Mouse (Mus musculus): Measurements from ENCODE around the gene Emc6. TPM values are rescaled to one million over a fixed set of nuclear protein-coding genes. Genes with fewer than 3 reads are reported as not detected.
A peak's percentile ranks its signal among the peaks of the same experiment; 100 is the strongest.

The Emc6 gene
- polyA plus RNA-seq, 1 experiment from 2014 or later: 117 TPM

DNA sequence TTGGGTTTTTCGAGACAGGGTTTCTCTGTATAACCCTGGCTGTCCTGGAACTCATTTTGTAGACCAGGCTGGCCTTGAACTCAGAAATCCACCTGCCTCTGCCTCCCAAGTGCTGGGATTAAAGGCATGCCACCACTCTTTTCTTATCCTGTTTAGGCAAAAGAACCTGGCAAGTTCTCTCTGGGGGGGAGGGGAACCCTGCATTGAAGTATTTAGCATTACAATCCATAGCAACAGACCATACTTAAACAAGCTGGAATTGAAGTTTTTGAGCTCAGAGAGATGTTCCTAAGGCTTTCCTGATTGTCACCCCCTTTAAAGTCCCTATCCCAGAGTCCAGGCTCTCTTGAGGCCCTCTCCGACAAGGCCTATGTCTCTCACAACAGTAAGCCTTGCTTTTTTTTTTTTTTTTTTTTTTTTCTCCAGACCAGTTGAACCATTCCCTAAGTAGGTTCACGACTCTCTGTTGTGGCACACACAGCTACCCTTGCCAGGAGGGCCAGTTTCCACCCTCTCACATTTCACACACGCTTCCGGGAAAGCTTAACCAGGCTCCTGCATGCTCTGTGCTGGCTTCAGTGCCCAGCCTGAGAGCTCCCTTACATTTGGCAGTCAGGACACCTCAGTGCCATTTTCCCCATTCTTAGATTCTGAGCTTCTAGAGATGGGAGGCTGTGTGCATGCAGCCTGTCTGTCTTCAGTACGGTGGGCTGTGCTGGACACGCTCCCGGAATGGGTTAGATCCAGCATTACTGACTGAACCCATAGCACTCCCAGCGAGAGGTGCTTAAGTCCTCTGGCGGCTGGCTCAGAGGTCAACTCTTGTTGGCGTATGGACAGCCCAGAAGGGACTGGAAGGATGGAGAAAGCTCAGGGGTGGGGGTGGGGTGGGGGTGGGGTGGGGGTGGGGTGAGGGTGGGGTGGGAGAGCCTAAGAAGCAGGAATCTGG is 30.5 kb downstream of the Emc6 start:
- 61% methylated on average over 11 of the region's 11 CpGs for WGBS
- H3K9ac ChIP-seq: no peak overlapping the region
- no peaks in the 10 kb centered on the region for H3K9me3 ChIP-seq
- no peaks in the 10 kb centered on the region for H3K4me1 ChIP-seq
- no peak for ATAC-seq (ENCODE audit: insufficient read depth, low FRiP score, low read depth)
- H3K4me3 ChIP-seq (replicated peaks): no peak overlapping the region
- no peaks in the 10 kb centered on the region for H3K36me3 ChIP-seq
- H3K27ac ChIP-seq: no peak overlapping the region
- no peak overlapping the region for H3K4me2 ChIP-seq
- H3K27me3 ChIP-seq (replicated peaks): no peaks in the 10 kb centered on the region

DNA sequence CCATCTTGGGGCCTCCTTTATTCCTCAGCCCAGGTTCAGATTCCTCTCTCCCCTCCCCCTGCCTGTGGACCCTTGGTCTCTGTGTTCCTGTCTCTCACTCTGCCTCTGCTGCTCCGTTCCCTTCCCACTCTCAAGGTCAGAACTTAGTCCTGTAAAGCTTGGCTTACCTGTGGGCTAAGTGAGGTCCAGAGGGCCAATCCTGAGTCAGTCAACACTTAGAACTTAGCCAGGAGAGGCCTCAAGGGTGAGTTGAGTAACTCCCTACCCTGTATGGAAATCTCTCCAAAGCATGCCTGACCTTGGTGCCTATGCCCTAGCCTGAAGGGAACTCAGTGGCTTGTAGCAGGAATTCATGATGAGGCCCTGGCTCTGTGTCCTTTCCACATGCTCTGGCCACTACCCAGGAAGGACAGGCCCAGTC is 32.6 kb downstream of the Emc6 start:
- Histone ChIP-seq H3K4me1 (no peaks in the 10 kb centered on the region), H3K9me3 (no peaks in the 10 kb centered on the region), H3K27ac (no peak overlapping the region), H3K4me3 (replicated peaks) (no peak overlapping the region), H3K27me3 (replicated peaks) (no peaks in the 10 kb centered on the region), H3K36me3 (no peaks in the 10 kb centered on the region), H3K9ac (no peak overlapping the region), H3K4me2 (no peak overlapping the region)
- no peak for ATAC-seq (ENCODE audit: insufficient read depth, low FRiP score, low read depth)
- WGBS: 58% methylated on average over 1 of the region's 1 CpGs

DNA sequence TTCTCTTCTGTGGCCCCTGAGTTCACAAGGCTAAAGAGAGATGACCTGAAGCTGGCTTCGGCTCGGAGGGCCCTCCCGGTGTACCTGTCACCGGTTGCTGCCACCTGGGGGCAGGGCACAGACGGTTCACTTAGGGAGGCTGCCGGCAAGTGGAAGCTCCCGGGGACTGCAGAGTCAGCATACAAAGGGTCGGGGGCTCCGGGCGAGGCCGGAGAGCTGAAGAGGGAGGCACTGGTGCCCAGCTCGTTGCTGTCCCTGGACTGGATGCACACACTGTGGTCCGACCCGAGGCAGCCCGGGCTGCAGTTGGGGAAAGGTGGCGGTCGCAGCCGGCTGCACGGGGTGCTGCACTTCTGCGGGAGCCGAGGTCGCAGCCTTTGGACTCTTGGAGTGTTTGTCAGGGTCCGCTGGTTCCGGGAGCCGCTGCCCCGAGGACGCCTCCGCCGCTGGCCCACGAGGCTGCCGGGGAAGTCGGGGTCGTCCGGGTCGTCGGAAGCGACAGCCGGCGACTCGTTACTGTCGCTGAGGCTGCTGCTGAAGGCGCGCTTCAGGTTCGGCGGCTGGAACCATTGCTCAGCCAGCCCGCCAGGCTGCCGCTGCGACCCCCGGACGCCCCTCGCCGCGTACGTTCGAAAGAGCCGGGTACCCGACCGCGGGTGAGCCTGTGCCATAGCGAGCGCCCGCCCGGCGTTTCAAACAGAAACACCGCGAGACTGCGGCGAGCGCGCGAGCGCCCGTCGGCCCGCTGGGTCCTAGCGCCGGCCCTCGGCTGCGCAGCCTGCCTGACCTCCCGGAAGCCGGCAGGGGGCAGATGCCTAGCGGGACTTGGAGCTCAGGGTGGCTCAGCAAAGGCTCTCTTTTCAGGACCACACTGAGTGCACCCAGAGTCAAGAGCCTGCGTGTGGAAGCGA is 39.0 kb downstream of the Emc6 start, which contains the start of gene Haspin:
TSS of gene Haspin (minus strand) at position 704 of the 911 bp plus-strand sequence.
- H3K4me1 ChIP-seq: peaks cover 18% of the 10 kb centered on the region; the same call in 1 of the 2 replicates
- no peak within 1 kb of the TSS for H3K27ac ChIP-seq
- peak within 1 kb of the TSS; percentile 89 for H3K4me3 ChIP-seq (replicated peaks)
- WGBS: under 1% methylated on average over 79 of the region's 84 CpGs
- H3K4me2 ChIP-seq: peak within 1 kb of the TSS; percentile 68
- no peaks in the 10 kb centered on the region for H3K9me3 ChIP-seq
- no peaks in the 10 kb centered on the region for H3K27me3 ChIP-seq (replicated peaks)
- peak within 1 kb of the TSS; percentile 67 for H3K9ac ChIP-seq
- peak; percentile 95 for ATAC-seq (ENCODE audit: insufficient read depth, low FRiP score, low read depth)
- 0 out of 2 replicates have a peak, but pooled peaks cover 3% of the 10 kb centered on the region for H3K36me3 ChIP-seq

DNA sequence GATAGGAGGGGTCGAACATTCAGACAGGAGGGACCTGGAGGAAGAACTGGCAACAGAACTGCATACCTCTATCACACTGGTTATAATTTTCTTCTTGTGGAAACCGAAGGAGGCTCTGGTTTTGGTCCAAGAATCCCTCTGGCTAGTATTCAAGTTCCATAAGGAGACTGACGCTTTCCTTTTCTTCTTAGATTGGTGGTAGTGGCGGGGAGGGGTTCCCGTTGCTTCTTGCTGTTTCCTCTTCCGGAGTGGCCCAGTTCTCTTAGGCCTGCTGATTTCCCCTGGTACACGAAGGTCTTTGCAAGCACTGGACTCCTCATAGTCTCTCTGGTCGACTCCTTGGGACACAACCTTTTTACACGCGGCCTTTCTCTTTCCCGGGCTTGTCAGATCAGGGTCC is 39.7 kb downstream of the Emc6 start:
- 18% methylated on average over 11 of the region's 11 CpGs for WGBS

DNA sequence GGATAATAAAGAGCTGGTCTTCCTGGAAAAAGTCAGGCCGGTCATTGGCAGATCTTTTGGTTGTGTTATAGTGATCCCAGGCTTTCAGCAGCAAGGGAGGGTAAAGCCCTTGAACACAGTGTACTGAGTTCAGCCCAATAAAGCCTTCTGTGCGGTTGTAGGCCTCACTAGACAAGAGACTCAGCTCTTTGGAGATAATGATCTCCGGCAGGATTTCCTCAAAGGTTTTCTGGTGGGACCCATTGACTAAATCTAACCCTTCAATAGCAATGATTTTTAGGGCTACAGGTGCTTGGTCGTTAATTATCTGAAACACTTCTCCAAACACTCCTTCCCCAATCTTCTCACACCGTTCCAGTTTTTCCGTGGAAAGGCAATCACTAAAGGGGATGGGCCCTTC is 40.2 kb downstream of the Emc6 start:
- Histone ChIP-seq H3K9ac (peak overlapping the region; percentile 67; the same call in 1 of the 2 replicates), H3K4me2 (peak overlapping the region; percentile 68), H3K4me3 (replicated peaks) (peak overlapping the region; percentile 89), H3K27ac (no peak overlapping the region), H3K4me1 (peaks cover 18% of the 10 kb centered on the region; the same call in 1 of the 2 replicates), H3K9me3 (no peaks in the 10 kb centered on the region), H3K27me3 (replicated peaks) (no peaks in the 10 kb centered on the region), H3K36me3 (0 out of 2 replicates have a peak, but pooled peaks cover 3% of the 10 kb centered on the region)
- no peak for ATAC-seq (ENCODE audit: insufficient read depth, low FRiP score, low read depth)
- WGBS: 61% methylated on average over 6 of the region's 6 CpGs

More for the DNA sequence above, 39.7 kb downstream of the Emc6 start:
- Histone ChIP-seq H3K4me3 (replicated peaks) (peak overlapping the region; percentile 89), H3K9ac (peak overlapping the region; percentile 67; the same call in 1 of the 2 replicates), H3K36me3 (0 out of 2 replicates have a peak, but pooled peaks cover 3% of the 10 kb centered on the region), H3K4me2 (peak overlapping the region; percentile 68), H3K9me3 (no peaks in the 10 kb centered on the region), H3K27ac (no peak overlapping the region), H3K4me1 (peaks cover 18% of the 10 kb centered on the region; the same call in 1 of the 2 replicates), H3K27me3 (replicated peaks) (no peaks in the 10 kb centered on the region)
- no peak for ATAC-seq (ENCODE audit: insufficient read depth, low FRiP score, low read depth)

DNA sequence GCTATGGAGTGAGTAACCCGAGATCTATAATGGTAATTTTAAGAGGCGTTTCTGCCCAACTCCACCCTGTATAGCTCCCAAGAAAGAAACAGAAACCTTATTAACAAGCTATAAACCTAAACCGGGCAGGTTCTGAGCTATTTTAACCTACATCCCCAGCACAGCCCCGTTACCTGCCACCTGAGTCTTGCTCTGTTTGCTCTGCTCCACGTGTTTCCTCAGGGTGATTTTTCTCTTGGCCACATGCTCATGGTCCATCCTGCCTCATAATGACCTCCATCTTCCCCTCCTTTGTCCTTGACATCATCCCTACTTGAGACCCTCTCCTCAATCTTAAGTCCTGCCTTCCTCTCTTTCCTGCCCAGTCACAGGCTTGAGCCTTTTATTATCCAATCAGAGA is 42.6 kb downstream of the Emc6 start:
- H3K4me2 ChIP-seq: peak overlapping the region; percentile 17; the same call in 1 of the 2 replicates
- WGBS: 84% methylated on average over 5 of the region's 5 CpGs
- H3K4me1 ChIP-seq: peaks cover 18% of the 10 kb centered on the region; the same call in 1 of the 2 replicates
- 0 out of 2 replicates have a peak, but pooled peaks cover 3% of the 10 kb centered on the region for H3K36me3 ChIP-seq
- no peaks in the 10 kb centered on the region for H3K27me3 ChIP-seq (replicated peaks)
- no peak overlapping the region for H3K9ac ChIP-seq
- no peak overlapping the region for H3K27ac ChIP-seq
- H3K4me3 ChIP-seq (replicated peaks): no peak overlapping the region
- H3K9me3 ChIP-seq: no peaks in the 10 kb centered on the region
- no peak for ATAC-seq (ENCODE audit: insufficient read depth, low FRiP score, low read depth)

DNA sequence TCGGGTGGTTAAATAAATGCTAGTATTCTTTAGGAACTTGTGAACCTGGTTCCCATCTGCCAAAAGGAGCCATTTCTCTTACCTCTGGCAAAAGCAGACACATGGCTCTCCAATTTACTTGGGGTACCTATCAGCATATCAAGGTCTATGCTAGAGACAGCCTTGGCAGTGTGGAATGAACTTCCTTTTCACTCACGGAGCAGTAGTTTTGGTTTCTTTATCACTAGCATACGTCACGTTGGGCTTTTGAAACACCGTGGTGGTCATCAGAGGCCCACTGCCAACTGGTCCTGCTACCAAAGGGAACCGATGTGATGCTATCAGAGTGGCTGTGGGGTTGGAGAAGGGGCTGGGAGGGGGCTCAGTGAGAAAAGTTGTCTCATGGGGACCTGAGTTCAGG is 43.8 kb downstream of the Emc6 start:
- 91% methylated on average over 6 of the region's 6 CpGs for WGBS
- no peak overlapping the region for H3K4me3 ChIP-seq (replicated peaks)
- H3K4me2 ChIP-seq: no peak overlapping the region
- no peak overlapping the region for H3K9ac ChIP-seq
- H3K4me1 ChIP-seq: peaks cover 18% of the 10 kb centered on the region; the same call in 1 of the 2 replicates
- ATAC-seq (ENCODE audit: insufficient read depth, low FRiP score, low read depth): no peak
- no peaks in the 10 kb centered on the region for H3K27me3 ChIP-seq (replicated peaks)
- H3K9me3 ChIP-seq: no peaks in the 10 kb centered on the region
- H3K27ac ChIP-seq: no peak overlapping the region
- H3K36me3 ChIP-seq: 0 out of 2 replicates have a peak, but pooled peaks cover 3% of the 10 kb centered on the region

DNA sequence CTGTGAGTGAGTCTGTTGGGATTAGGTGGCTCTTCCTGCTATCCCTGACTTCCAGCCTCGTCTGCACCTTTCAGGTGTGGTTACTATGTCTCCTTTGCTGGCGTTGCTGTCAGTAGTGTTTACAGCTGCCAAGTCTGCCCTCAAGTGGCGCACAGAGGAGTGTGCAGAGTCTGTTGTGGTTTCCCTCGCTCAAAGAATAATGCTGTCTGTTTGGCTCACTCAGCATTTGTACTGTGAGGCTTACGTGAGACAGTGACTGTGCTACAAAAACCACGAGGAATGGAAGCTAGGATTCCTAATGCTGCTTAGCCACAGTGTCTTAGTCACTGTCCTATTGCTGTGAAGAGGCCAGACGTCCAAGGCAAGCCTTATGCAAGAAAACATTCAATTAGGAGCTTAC is 45.8 kb downstream of the Emc6 start:
- Histone ChIP-seq H3K9ac (no peak overlapping the region), H3K4me3 (replicated peaks) (no peak overlapping the region), H3K27ac (no peak overlapping the region), H3K27me3 (replicated peaks) (no peaks in the 10 kb centered on the region), H3K36me3 (0 out of 2 replicates have a peak, but pooled peaks cover 3% of the 10 kb centered on the region), H3K4me1 (peaks cover 7% of the 10 kb centered on the region; the same call in 1 of the 2 replicates), H3K4me2 (no peak overlapping the region), H3K9me3 (no peaks in the 10 kb centered on the region)
- WGBS: 61% methylated on average over 7 of the region's 7 CpGs
- no peak for ATAC-seq (ENCODE audit: insufficient read depth, low FRiP score, low read depth)

DNA sequence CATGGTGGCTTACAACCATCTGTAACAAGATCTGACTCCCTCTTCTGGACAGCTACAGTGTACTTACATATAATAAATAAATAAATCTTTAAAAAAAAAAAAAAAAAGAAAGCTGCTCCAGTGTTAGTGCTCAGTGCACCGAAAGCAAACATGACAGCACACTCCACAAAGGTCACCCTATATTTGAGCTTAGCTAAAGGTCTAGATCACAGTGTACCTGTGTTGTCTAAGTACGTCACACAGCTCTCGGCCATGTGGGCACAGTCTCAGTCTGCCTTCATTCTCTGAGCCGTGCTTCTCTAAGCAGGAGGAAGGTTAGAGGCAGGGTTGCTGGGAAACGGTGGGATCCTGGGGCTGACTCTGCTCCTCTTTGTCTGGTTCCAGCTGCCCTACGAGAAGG is 50.3 kb downstream of the Emc6 start:
- H3K4me2 ChIP-seq: no peak overlapping the region
- H3K36me3 ChIP-seq: no peaks in the 10 kb centered on the region
- 88% methylated on average over 6 of the region's 6 CpGs for WGBS
- no peak overlapping the region for H3K9ac ChIP-seq
- no peaks in the 10 kb centered on the region for H3K4me1 ChIP-seq
- H3K27me3 ChIP-seq (replicated peaks): no peaks in the 10 kb centered on the region
- no peaks in the 10 kb centered on the region for H3K9me3 ChIP-seq
- H3K27ac ChIP-seq: no peak overlapping the region
- H3K4me3 ChIP-seq (replicated peaks): no peak overlapping the region
- no peak for ATAC-seq (ENCODE audit: insufficient read depth, low FRiP score, low read depth)
